ENCODE assay signal across 13 mouse cellular contexts in the genomic region with DNA sequence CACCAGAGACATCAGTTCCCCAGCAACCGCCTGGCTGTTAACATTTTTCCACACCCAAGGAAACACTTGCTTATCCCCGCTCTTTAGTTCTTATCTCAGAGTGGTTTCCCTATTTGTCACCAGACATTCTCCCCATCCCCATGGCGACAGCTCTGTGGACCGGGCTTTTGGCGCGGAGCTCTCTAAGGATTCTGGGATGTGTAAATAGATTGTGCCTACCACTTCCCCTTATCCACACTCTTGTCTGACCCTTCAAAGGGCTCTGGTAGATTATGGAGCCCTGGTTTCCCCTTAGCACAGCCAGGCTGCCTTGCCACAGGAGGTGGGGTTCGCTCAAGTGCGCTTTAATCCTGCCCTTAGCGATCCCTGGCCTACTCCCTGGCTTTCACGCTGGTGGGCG. TPM values are rescaled to one million over a fixed set of nuclear protein-coding genes. Genes with fewer than 3 reads are reported as not detected.
DNase-seq lines count a peak whose midpoint lies in the region; ATAC-seq and TF ChIP-seq lines count a peak whose summit lies in the region.
"Had no signal": no experiment of that assay in that cellular context is flagged by ENCODE, and none has a peak within 500 bp of the region (broad histone marks: within the 10 kb centered on the region; RNA-seq: fewer than 3 reads in every experiment).

No protein-coding gene starts in this region.

- H3K4me2 ChIP-seq in heart, embryonic 14.5 days (ENCODE audit: low read length), result peak overlapping the region; percentile 57
- peak overlapping the region; percentile 23 for H3K4me2 ChIP-seq in lung, embryonic 14.5 days
- no peak overlapping the region; the same call in 1 of the 2 replicates for H3K4me2 ChIP-seq in midbrain, embryonic 16.5 days (ENCODE audit: low read length)

- peak; percentile 60; the same call in 1 of the 2 replicates for ATAC-seq in heart, embryonic 14.5 days (ENCODE audit: insufficient number of reproducible peaks, insufficient read depth, low FRiP score, low read depth)
- peak; percentile 82 for ATAC-seq in lung, embryonic 14.5 days (ENCODE audit: insufficient read depth)
- ATAC-seq in midbrain, embryonic 16.5 days, result peak; percentile 28; the same call in 1 of the 2 replicates
- ATAC-seq: hindbrain, postnatal 0 days had no signal

- no peaks in the 10 kb centered on the region for H3K27me3 ChIP-seq in heart, embryonic 14.5 days (ENCODE audit: control insufficient read depth, insufficient read depth, low read length)
- H3K27me3 ChIP-seq in lung, embryonic 14.5 days (ENCODE audit: insufficient read depth, low read length), result no peaks in the 10 kb centered on the region
- H3K27me3 ChIP-seq in midbrain, embryonic 16.5 days (ENCODE audit: control insufficient read depth, insufficient read depth, low read depth, low read length), result peaks cover 24% of the 10 kb centered on the region
- H3K27me3 ChIP-seq in forebrain, embryonic 10.5 days (ENCODE audit: poor library complexity, severe bottlenecking), result peaks cover 41% of the 10 kb centered on the region

- WGBS in heart, embryonic 14.5 days, result 6% methylated on average over 11 of the region's 11 CpGs
- WGBS in lung, embryonic 14.5 days, result 37% methylated on average over 11 of the region's 11 CpGs
- 32% methylated on average over 11 of the region's 11 CpGs for WGBS in midbrain, embryonic 16.5 days
- WGBS in forebrain, embryonic 10.5 days, result 71% methylated on average over 11 of the region's 11 CpGs

- peak overlapping the region in 1 of 2 experiments; percentile 9; a peak in 1 of 4 replicates for H3K4me3 ChIP-seq in heart, embryonic 14.5 days (ENCODE audit: control insufficient read depth in 1 of 2, insufficient read depth in 1 of 2, low read depth in 1 of 2, low read length in 2 of 2)
- no peak overlapping the region for H3K4me3 ChIP-seq in lung, embryonic 14.5 days (ENCODE audit: low read depth, low read length)
- no peak overlapping the region for H3K4me3 ChIP-seq in midbrain, embryonic 16.5 days (ENCODE audit: low read depth, low read length)
- no peak overlapping the region for H3K4me3 ChIP-seq in forebrain, embryonic 10.5 days

- intact Hi-C loops in heart, postnatal 14 days (cut with DNase I), result no loop called here

- DNase-seq in heart, postnatal 14 days, result no peak
- DNase-seq in lung, embryonic 14.5 days, result peak; percentile 63
- no peak for DNase-seq in lung, postnatal 14 days
- DNase-seq in WW6 (ENCODE audit: low read depth, low spot score), result peak; percentile 18
- no peak for DNase-seq in forebrain, embryonic 10.5 days (ENCODE audit: extremely low spot score, low spot score)
- DNase-seq in adrenal gland, postnatal 4 days (ENCODE audit: low spot score in 2 of 2), result no peak
- DNase-seq: cerebellum, adult 8-10 months; gastrocnemius, postnatal 14 days; kidney, adult 9 months; thymus, postnatal 14 days had no signal

- H3K9me3 ChIP-seq in heart, embryonic 14.5 days (ENCODE audit: control insufficient read depth, low read length), result no peaks in the 10 kb centered on the region
- H3K9me3 ChIP-seq in lung, embryonic 14.5 days (ENCODE audit: low read depth, low read length), result no peaks in the 10 kb centered on the region
- H3K9me3 ChIP-seq in midbrain, embryonic 16.5 days (replicated peaks; ENCODE audit: control insufficient read depth, low read length, poor library complexity, severe bottlenecking), result no peaks in the 10 kb centered on the region
- H3K9me3 ChIP-seq in forebrain, embryonic 10.5 days, result no peaks in the 10 kb centered on the region

- H3K27ac ChIP-seq in heart, embryonic 14.5 days (replicated peaks in 1 of 2; ENCODE audit: control insufficient read depth in 1 of 2, insufficient read depth in 1 of 2, low read depth in 2 of 2, low read length in 2 of 2), result no peak overlapping the region
- peak overlapping the region; percentile 42; the same call in 1 of the 2 replicates for H3K27ac ChIP-seq in lung, embryonic 14.5 days (ENCODE audit: low read depth)
- no peak overlapping the region for H3K27ac ChIP-seq in midbrain, embryonic 16.5 days (ENCODE audit: low read length)
- H3K27ac ChIP-seq in forebrain, embryonic 10.5 days, result no peak overlapping the region; the same call in 1 of the 2 replicates
- H3K27ac ChIP-seq: hindbrain, postnatal 0 days had no signal

- peaks cover 8 to 19% of the 10 kb centered on the region in 2 experiments; a peak in 3 of 4 replicates for H3K4me1 ChIP-seq in heart, embryonic 14.5 days (ENCODE audit: control insufficient read depth in 2 of 2, insufficient read depth in 2 of 2, low read length in 2 of 2)
- no peaks in the 10 kb centered on the region for H3K4me1 ChIP-seq in lung, embryonic 14.5 days (ENCODE audit: insufficient read depth)
- H3K4me1 ChIP-seq in midbrain, embryonic 16.5 days (ENCODE audit: control insufficient read depth, insufficient read depth, low read length), result no peaks in the 10 kb centered on the region
- H3K4me1 ChIP-seq in forebrain, embryonic 10.5 days, result peaks cover 15% of the 10 kb centered on the region

- peak overlapping the region; percentile 45 for H3K9ac ChIP-seq in heart, embryonic 14.5 days (ENCODE audit: low read length)
- H3K9ac ChIP-seq in lung, embryonic 14.5 days, result no peak overlapping the region
- no peak overlapping the region for H3K9ac ChIP-seq in midbrain, embryonic 16.5 days (ENCODE audit: low read depth, low read length)

- peaks cover 15% of the 10 kb centered on the region for H3K36me3 ChIP-seq in heart, embryonic 14.5 days (ENCODE audit: control insufficient read depth, insufficient read depth, low read length)
- H3K36me3 ChIP-seq in lung, embryonic 14.5 days (ENCODE audit: insufficient read depth), result peaks cover 2% of the 10 kb centered on the region; the same call in 1 of the 2 replicates
- H3K36me3 ChIP-seq in midbrain, embryonic 16.5 days (ENCODE audit: control insufficient read depth, insufficient read depth, low read length), result no peaks in the 10 kb centered on the region
- peaks cover 6% of the 10 kb centered on the region; the same call in 1 of the 2 replicates for H3K36me3 ChIP-seq in forebrain, embryonic 10.5 days (replicated peaks)

- TF ChIP-seq CTCF in lung, embryonic 14.5 days (IDR thresholded peaks at IDR 0.05; ENCODE audit: low read depth), result no peak

RNA-seq across cellular contexts. Expression of gene Pkdcc, which starts 16.3 kb away (rescaled TPM):
- polyA plus RNA-seq in heart, embryonic 14.5 days (2014; fragmentation: Nextera tagmentation; extraction: Ambion mirVana), result 12.5 and 20.2 TPM in 2 replicates
- total RNA-seq in heart, postnatal 14 days (2021), result 10 to 100 TPM; 34.7 to 37.8 TPM
- polyA plus RNA-seq in lung, embryonic 14.5 days (2014; fragmentation: Nextera tagmentation; extraction: Ambion mirVana), result 21.1 and 25.3 TPM in 2 replicates
- polyA plus RNA-seq in midbrain, embryonic 16.5 days (2015; fragmentation: Nextera tagmentation; extraction: Ambion mirVana), result 3.9 and 4.3 TPM in 2 replicates
- polyA plus RNA-seq in forebrain, embryonic 10.5 days (2016; fragmentation: Nextera tagmentation; extraction: Ambion mirVana), result 6.2 and 6.6 TPM in 2 replicates
- total RNA-seq in adrenal gland, postnatal 4 days (2021), result 100 to 1,000 TPM; 165 to 175 TPM

Comparison
In these comparisons a context has a peak if more than half of its experiments do, and no peak if none do; other contexts are left out.
1. DNase-seq: peak in lung, embryonic 14.5 days (single experiment) and WW6 (single experiment); none in heart, postnatal 14 days (0 of 2), lung, postnatal 14 days (single experiment), forebrain, embryonic 10.5 days (single experiment) and adrenal gland, postnatal 4 days (0 of 2).
2. ATAC-seq: peak in every context shown above with its lines; median percentile 82 in lung, embryonic 14.5 days; 60 in heart, embryonic 14.5 days; 28 in midbrain, embryonic 16.5 days.